Comparison of ENCODE assay signal across 9 mouse cellular contexts in the genomic region with DNA sequence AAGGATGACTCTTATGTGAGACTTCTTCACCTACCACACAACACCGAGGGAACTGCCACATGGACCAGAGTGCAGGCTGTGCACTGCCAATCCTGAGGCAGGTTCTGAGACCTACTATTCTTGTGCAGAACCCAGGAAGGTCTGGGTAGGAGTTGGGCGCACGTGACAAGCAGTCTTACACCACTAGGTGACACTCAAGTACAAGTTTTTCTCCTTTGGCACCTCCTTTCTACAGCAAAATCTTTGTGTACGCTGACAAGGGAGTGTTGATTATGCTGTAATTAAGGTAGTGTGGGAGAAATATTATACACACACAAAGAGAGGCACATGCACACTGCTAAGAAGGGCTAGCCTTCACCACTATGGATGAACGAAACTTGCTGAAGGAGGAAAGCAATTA.
DNase-seq lines count a peak whose midpoint lies in the region; ATAC-seq and TF ChIP-seq lines count a peak whose summit lies in the region.
"Had no signal": no experiment of that assay in that cellular context is flagged by ENCODE, and none has a peak within 500 bp of the region (broad histone marks: within the 10 kb centered on the region; RNA-seq: fewer than 3 reads in every experiment).

No protein-coding gene starts in this region.

- H3K4me1 ChIP-seq in liver, adult 2 months (ENCODE audit: control insufficient read depth, insufficient read depth, low read length), result no peaks in the 10 kb centered on the region
- no peaks in the 10 kb centered on the region for H3K4me1 ChIP-seq in liver, embryonic 12.5 days
- H3K4me1 ChIP-seq in embryonic facial prominence, embryonic 14.5 days (ENCODE audit: control insufficient read depth, insufficient read depth, low read length), result peaks cover 8% of the 10 kb centered on the region; the same call in 1 of the 2 replicates
- H3K4me1 ChIP-seq in intestine, embryonic 16.5 days (ENCODE audit: control insufficient read depth, insufficient read depth, low read length), result no peaks in the 10 kb centered on the region
- H3K4me1 ChIP-seq in lung, embryonic 14.5 days (ENCODE audit: insufficient read depth), result no peaks in the 10 kb centered on the region

- H3K4me2 ChIP-seq in liver, embryonic 12.5 days, result no peak overlapping the region
- H3K4me2 ChIP-seq in embryonic facial prominence, embryonic 14.5 days (ENCODE audit: low read depth, low read length), result no peak overlapping the region
- no peak overlapping the region for H3K4me2 ChIP-seq in intestine, embryonic 16.5 days (ENCODE audit: low read depth, low read length)
- no peak overlapping the region for H3K4me2 ChIP-seq in lung, embryonic 14.5 days
- H3K4me2 ChIP-seq: embryonic facial prominence, embryonic 15.5 days had no signal

- TF ChIP-seq CTCF in liver, adult 2 months (IDR thresholded peaks at IDR 0.05; ENCODE audit: low read depth, low read length), result peak; percentile 61
- peak; percentile 81 for TF ChIP-seq CTCF in lung, embryonic 14.5 days (IDR thresholded peaks at IDR 0.05; ENCODE audit: low read depth)

- no peaks in the 10 kb centered on the region for H3K9me3 ChIP-seq in liver, embryonic 12.5 days (replicated peaks)
- H3K9me3 ChIP-seq in embryonic facial prominence, embryonic 14.5 days (ENCODE audit: control insufficient read depth, low read length), result no peaks in the 10 kb centered on the region
- no peaks in the 10 kb centered on the region for H3K9me3 ChIP-seq in intestine, embryonic 16.5 days (ENCODE audit: control insufficient read depth, low read length)
- no peaks in the 10 kb centered on the region for H3K9me3 ChIP-seq in lung, embryonic 14.5 days (ENCODE audit: low read depth, low read length)
- H3K9me3 ChIP-seq: embryonic facial prominence, embryonic 15.5 days had no signal

- H3K36me3 ChIP-seq in liver, adult 2 months (ENCODE audit: control insufficient read depth, insufficient read depth, low read length), result no peaks in the 10 kb centered on the region
- no peaks in the 10 kb centered on the region for H3K36me3 ChIP-seq in liver, embryonic 12.5 days
- H3K36me3 ChIP-seq in embryonic facial prominence, embryonic 14.5 days (ENCODE audit: control insufficient read depth, insufficient read depth, low read length), result no peaks in the 10 kb centered on the region
- no peaks in the 10 kb centered on the region for H3K36me3 ChIP-seq in intestine, embryonic 16.5 days (ENCODE audit: control insufficient read depth, insufficient read depth, low read length)
- H3K36me3 ChIP-seq in lung, embryonic 14.5 days (ENCODE audit: insufficient read depth), result no peaks in the 10 kb centered on the region
- H3K36me3 ChIP-seq: embryonic facial prominence, embryonic 15.5 days had no signal

- H3K79me2 ChIP-seq in liver, adult 2 months (ENCODE audit: control insufficient read depth, insufficient read depth, low read length), result no peaks in the 10 kb centered on the region

- ATAC-seq in liver, embryonic 12.5 days, result no peak
- ATAC-seq in embryonic facial prominence, embryonic 14.5 days (ENCODE audit: low read depth), result no peak
- ATAC-seq in intestine, embryonic 16.5 days, result peak; percentile 59
- 0 out of 2 replicates have a peak, but pooled peaks have one; percentile 48 for ATAC-seq in lung, embryonic 14.5 days (ENCODE audit: insufficient read depth)

- H3K27ac ChIP-seq in liver, adult 2 months (replicated peaks; ENCODE audit: insufficient read depth, low read depth, low read length), result no peak overlapping the region
- no peak overlapping the region for H3K27ac ChIP-seq in liver, embryonic 12.5 days
- H3K27ac ChIP-seq in embryonic facial prominence, embryonic 14.5 days (replicated peaks; ENCODE audit: low read depth, low read length), result no peak overlapping the region
- no peak overlapping the region for H3K27ac ChIP-seq in intestine, embryonic 16.5 days (ENCODE audit: low read length)
- no peak overlapping the region for H3K27ac ChIP-seq in lung, embryonic 14.5 days (ENCODE audit: low read depth)
- H3K27ac ChIP-seq: embryonic facial prominence, embryonic 15.5 days had no signal

- H3K27me3 ChIP-seq in liver, adult 2 months (ENCODE audit: control insufficient read depth, insufficient read depth, low read length), result no peaks in the 10 kb centered on the region
- no peaks in the 10 kb centered on the region for H3K27me3 ChIP-seq in liver, embryonic 12.5 days (replicated peaks)
- H3K27me3 ChIP-seq in embryonic facial prominence, embryonic 14.5 days (replicated peaks; ENCODE audit: control insufficient read depth, insufficient read depth, low read length), result no peaks in the 10 kb centered on the region
- H3K27me3 ChIP-seq in intestine, embryonic 16.5 days (replicated peaks; ENCODE audit: control insufficient read depth, insufficient read depth, low read length), result no peaks in the 10 kb centered on the region
- no peaks in the 10 kb centered on the region for H3K27me3 ChIP-seq in lung, embryonic 14.5 days (ENCODE audit: insufficient read depth, low read length)
- H3K27me3 ChIP-seq: embryonic facial prominence, embryonic 15.5 days had no signal

- WGBS in liver, adult 2 months, result 46% methylated on average over 5 of the region's 5 CpGs
- WGBS in liver, embryonic 12.5 days (ENCODE audit: insufficient replicate concordance), result 36% methylated on average over 5 of the region's 5 CpGs
- 33% methylated on average over 5 of the region's 5 CpGs for WGBS in embryonic facial prominence, embryonic 14.5 days
- 29% methylated on average over 5 of the region's 5 CpGs for WGBS in intestine, embryonic 16.5 days
- WGBS in lung, embryonic 14.5 days, result 25% methylated on average over 5 of the region's 5 CpGs

- peak; percentile 34 for DNase-seq in liver, adult 2 months (ENCODE audit: extremely low read depth, low read depth, low spot score)
- peak; percentile 78 for DNase-seq in adipocyte (ENCODE audit: low spot score)
- peak; percentile 76 for DNase-seq in embryonic facial prominence, embryonic 14.5 days (ENCODE audit: low spot score)
- peak; percentile 79 for DNase-seq in lung, embryonic 14.5 days
- peak; percentile 33 for DNase-seq in retina, postnatal 7 days (ENCODE audit: low read depth, low spot score)
- DNase-seq in B cell, adult 2 months, result no peak

- TF ChIP-seq POLR2A in liver, adult 2 months (IDR thresholded peaks at IDR 0.05; ENCODE audit: extremely low read depth, insufficient read depth, low read length), result no peak

- no peak overlapping the region for H3K9ac ChIP-seq in liver, adult 2 months (ENCODE audit: low read depth, low read length)
- no peak overlapping the region for H3K9ac ChIP-seq in liver, embryonic 12.5 days
- no peak overlapping the region for H3K9ac ChIP-seq in embryonic facial prominence, embryonic 14.5 days (ENCODE audit: low read depth, low read length)
- no peak overlapping the region for H3K9ac ChIP-seq in intestine, embryonic 16.5 days (ENCODE audit: low read depth, low read length)
- no peak overlapping the region for H3K9ac ChIP-seq in lung, embryonic 14.5 days
- H3K9ac ChIP-seq: embryonic facial prominence, embryonic 15.5 days had no signal

- no peak overlapping the region for H3K4me3 ChIP-seq in liver, adult 2 months (ENCODE audit: insufficient read depth, low read depth, low read length)
- H3K4me3 ChIP-seq in liver, embryonic 12.5 days, result no peak overlapping the region
- no peak overlapping the region for H3K4me3 ChIP-seq in embryonic facial prominence, embryonic 14.5 days (ENCODE audit: low read depth, low read length)
- H3K4me3 ChIP-seq in intestine, embryonic 16.5 days (ENCODE audit: low read length), result no peak overlapping the region
- no peak overlapping the region for H3K4me3 ChIP-seq in lung, embryonic 14.5 days (ENCODE audit: low read depth, low read length)
- H3K4me3 ChIP-seq: embryonic facial prominence, embryonic 15.5 days had no signal

Comparison
In these comparisons a context has a peak if more than half of its experiments do, and no peak if none do; other contexts are left out.
1. DNase-seq: peak in liver, adult 2 months (single experiment), adipocyte (single experiment), embryonic facial prominence, embryonic 14.5 days (single experiment), lung, embryonic 14.5 days (single experiment) and retina, postnatal 7 days (single experiment); none in B cell, adult 2 months (0 of 2).
2. ATAC-seq: peak in intestine, embryonic 16.5 days (single experiment) and lung, embryonic 14.5 days (single experiment); none in liver, embryonic 12.5 days (single experiment) and embryonic facial prominence, embryonic 14.5 days (single experiment).